Mouse (Mus musculus): ENCODE results near the gene Sde2. TPM values are rescaled to one million over a fixed set of nuclear protein-coding genes. Genes with fewer than 3 reads are reported as not detected.

Gene Sde2
- polyA plus RNA-seq (2012; rRNA removed), result 8.7 and 11.1 TPM in 2 replicates

GRCm38 (mm10) chr1:180850316-180851270, at the start of gene Sde2:
Gene Sde2, plus strand, starts transcription at chr1:180851127.
- WGBS, result under 1% methylated on average over 77 of the region's 77 CpGs
- peak within 1 kb of the TSS; percentile 94 for H3K4me3 ChIP-seq (replicated peaks; ENCODE audit: extremely low read depth, low read depth, low read length)
- H3K4me1 ChIP-seq (ENCODE audit: control insufficient read depth, insufficient read depth, low read length), result peaks cover 10% of the 10 kb centered on the region
- DNase-seq, result peak; percentile 100
- TF ChIP-seq CTCF (IDR thresholded peaks at IDR 0.05; ENCODE audit: insufficient read depth, low read length) (no peak), POLR2A (IDR thresholded peaks at IDR 0.05; ENCODE audit: borderline replicate concordance, extremely low read depth, low read depth, low read length) (peak; percentile 99)

GRCm38 (mm10) chr1:180801466-180801994, 49.4 kb upstream of the Sde2 start:
- DNase-seq, result no peak
- H3K4me1 ChIP-seq (ENCODE audit: control insufficient read depth, insufficient read depth, low read length), result no peaks in the 10 kb centered on the region; the same call in 1 of the 2 replicates
- no peak for TF ChIP-seq POLR2A (IDR thresholded peaks at IDR 0.05; ENCODE audit: borderline replicate concordance, extremely low read depth, low read depth, low read length)
- TF ChIP-seq CTCF (IDR thresholded peaks at IDR 0.05; ENCODE audit: insufficient read depth, low read length), result no peak
- H3K4me3 ChIP-seq (replicated peaks; ENCODE audit: extremely low read depth, low read depth, low read length), result no peak overlapping the region
- whole genome bisulfite sequencing, result 68% methylated on average over 3 of the region's 3 CpGs

- DNase-seq, result no peak
- H3K4me3 ChIP-seq (replicated peaks; ENCODE audit: extremely low read depth, low read depth, low read length), result no peak overlapping the region
- H3K4me1 ChIP-seq (ENCODE audit: control insufficient read depth, insufficient read depth, low read length), result peaks cover 6% of the 10 kb centered on the region
- WGBS, result 89% methylated on average over 6 of the region's 6 CpGs
- no peak for TF ChIP-seq CTCF (IDR thresholded peaks at IDR 0.05; ENCODE audit: insufficient read depth, low read length)
- no peak for TF ChIP-seq POLR2A (IDR thresholded peaks at IDR 0.05; ENCODE audit: borderline replicate concordance, extremely low read depth, low read depth, low read length)
Observed at GRCm38 (mm10) chr1:180803881-180804280, 47.0 kb upstream of the Sde2 start.

- no peak for TF ChIP-seq POLR2A (IDR thresholded peaks at IDR 0.05; ENCODE audit: borderline replicate concordance, extremely low read depth, low read depth, low read length)
- Histone ChIP-seq H3K4me1 (ENCODE audit: control insufficient read depth, insufficient read depth, low read length) (peaks cover 10% of the 10 kb centered on the region), H3K4me3 (replicated peaks; ENCODE audit: extremely low read depth, low read depth, low read length) (no peak overlapping the region)
- 59% methylated on average over 5 of the region's 5 CpGs for WGBS
- no peak for DNase-seq
Observed at GRCm38 (mm10) chr1:180808831-180809230, 42.1 kb upstream of the Sde2 start.

GRCm38 (mm10) chr1:180810976-180811375, 40.0 kb upstream of the Sde2 start:
- no peak for TF ChIP-seq CTCF (IDR thresholded peaks at IDR 0.05; ENCODE audit: insufficient read depth, low read length)
- TF ChIP-seq POLR2A (IDR thresholded peaks at IDR 0.05; ENCODE audit: borderline replicate concordance, extremely low read depth, low read depth, low read length), result no peak
- Histone ChIP-seq H3K4me1 (ENCODE audit: control insufficient read depth, insufficient read depth, low read length) (peaks cover 10% of the 10 kb centered on the region), H3K4me3 (replicated peaks; ENCODE audit: extremely low read depth, low read depth, low read length) (no peak overlapping the region)
- WGBS, result 43% methylated on average over 7 of the region's 7 CpGs
- DNase-seq, result no peak

- H3K4me3 ChIP-seq (replicated peaks; ENCODE audit: extremely low read depth, low read depth, low read length), result peak overlapping the region; percentile 70
- peaks cover 10% of the 10 kb centered on the region for H3K4me1 ChIP-seq (ENCODE audit: control insufficient read depth, insufficient read depth, low read length)
- WGBS, result under 1% methylated on average over 27 of the region's 27 CpGs
- DNase-seq, result no peak
- TF ChIP-seq POLR2A (IDR thresholded peaks at IDR 0.05; ENCODE audit: borderline replicate concordance, extremely low read depth, low read depth, low read length) (no peak), CTCF (IDR thresholded peaks at IDR 0.05; ENCODE audit: insufficient read depth, low read length) (peak; percentile 28; the same call in 1 of the 2 replicates)
Observed at GRCm38 (mm10) chr1:180811596-180812462, 39.1 kb upstream of the Sde2 start.

GRCm38 (mm10) chr1:180812463-180813408, 38.2 kb upstream of the Sde2 start:
- peaks cover 6% of the 10 kb centered on the region for H3K4me1 ChIP-seq (ENCODE audit: control insufficient read depth, insufficient read depth, low read length)
- WGBS, result under 1% methylated on average over 71 of the region's 71 CpGs
- peak; percentile 73 for DNase-seq
- TF ChIP-seq POLR2A (IDR thresholded peaks at IDR 0.05; ENCODE audit: borderline replicate concordance, extremely low read depth, low read depth, low read length) (no peak), CTCF (IDR thresholded peaks at IDR 0.05; ENCODE audit: insufficient read depth, low read length) (no peak)
- H3K4me3 ChIP-seq (replicated peaks; ENCODE audit: extremely low read depth, low read depth, low read length), result peak overlapping the region; percentile 70

GRCm38 (mm10) chr1:180813409-180813884, 37.5 kb upstream of the Sde2 start:
- 1% methylated on average over 51 of the region's 65 CpGs for WGBS
- DNase-seq, result peak; percentile 96
- Histone ChIP-seq H3K4me1 (ENCODE audit: control insufficient read depth, insufficient read depth, low read length) (peaks cover 6% of the 10 kb centered on the region), H3K4me3 (replicated peaks; ENCODE audit: extremely low read depth, low read depth, low read length) (peak overlapping the region; percentile 99)
- no peak for TF ChIP-seq CTCF (IDR thresholded peaks at IDR 0.05; ENCODE audit: insufficient read depth, low read length)
- peak; percentile 93 for TF ChIP-seq POLR2A (IDR thresholded peaks at IDR 0.05; ENCODE audit: borderline replicate concordance, extremely low read depth, low read depth, low read length)
